Mouse (Mus musculus) kidney, adult 2 months (tissue): ENCODE results near the gene Trmu.

Experiments
- CTCF ChIP-seq: fragments of 200-500 bp; conservative IDR thresholded peaks from 2 replicates; pipeline ENCODE4 v1.5.1; 2011; ENCODE audit warnings: low read depth, mild to moderate bottlenecking, control low read depth, low read length, moderate library complexity, mixed read lengths; ENCODE audit not compliant: insufficient read depth, insufficient read length
- POLR2A ChIP-seq: fragments of 200-500 bp; IDR thresholded peaks from one replicate; pipeline ENCODE4 v1.6.1; 2011; ENCODE audit warnings: low read depth, low read length, control low read depth

GRCm38 (mm10) chr15:85919191-85919891, 40.2 kb downstream of the Trmu start:
- TF ChIP-seq POLR2A (no peak), CTCF (no peak)
